Mouse (Mus musculus) liver, embryonic 13.5 days (tissue): ENCODE results near the gene Rubcnl. TPM values are rescaled to one million over a fixed set of nuclear protein-coding genes. Genes with fewer than 3 reads are reported as not detected.

Experiments used
- ATAC-seq: fragments of 200-750 bp; cut with Nextera tagmentation; 2 replicates; pipeline ENCODE4 v1.8.0; 2017; ENCODE audit warnings: low read depth, mild to moderate bottlenecking, moderate number of reproducible peaks, moderate library complexity
- DNase-seq: peaks from one replicate; pipeline ENCODE4 v3.0.0; 2022
- H3K27ac ChIP-seq: fragments of 300-500 bp; sonication (generic); 2 replicates; pipeline ENCODE4 v1.5.1; 2015; ENCODE audit warnings: moderate library complexity, mild to moderate bottlenecking, inconsistent platforms
- H3K27me3 ChIP-seq: fragments of 300-500 bp; sonication (generic); 2 replicates; pipeline ENCODE4 v1.6.1; 2015; ENCODE audit warnings: mild to moderate bottlenecking, inconsistent platforms
- H3K36me3 ChIP-seq: fragments of 300-500 bp; sonication (generic); 2 replicates; pipeline ENCODE4 v1.6.1; 2015; ENCODE audit warnings: mild to moderate bottlenecking, inconsistent platforms
- H3K4me1 ChIP-seq: fragments of 300-500 bp; sonication (generic); replicated peaks from 2 replicates; pipeline ENCODE4 v1.6.1; 2015; ENCODE audit warnings: inconsistent platforms
- H3K4me2 ChIP-seq: fragments of 300-500 bp; sonication (generic); 2 replicates; pipeline ENCODE4 v1.6.1; 2015; ENCODE audit warnings: inconsistent platforms, mild to moderate bottlenecking, moderate library complexity
- H3K4me3 ChIP-seq: fragments of 300-500 bp; sonication (generic); replicated peaks from 2 replicates; pipeline ENCODE4 v1.5.1; 2015; ENCODE audit warnings: mild to moderate bottlenecking, inconsistent platforms
- H3K9ac ChIP-seq: fragments of 300-500 bp; sonication (generic); 2 replicates; pipeline ENCODE4 v1.6.1; 2015; ENCODE audit warnings: mild to moderate bottlenecking, inconsistent platforms
- H3K9me3 ChIP-seq: fragments of 300-500 bp; sonication (generic); replicated peaks from 2 replicates; pipeline ENCODE4 v1.6.1; 2016; ENCODE audit warnings: inconsistent platforms
- WGBS: fragments of 180-500 bp; shearing (Covaris S2); methylation state at CpG from one replicate; pipeline ENCODE4 v1.1.7; 2015; ENCODE audit not compliant: insufficient replicate concordance; 5-methylcytosine and 5-hydroxymethylcytosine counted together
- polyA plus RNA-seq: library from polyadenylated mRNA; unstranded; fragments of >200 nt; fragmentation: Nextera tagmentation; extraction: Ambion mirVana; gene quantifications from 2 replicates; pipeline ENCODE4 v1.2.1, GENCODE M21; 2015

Gene Rubcnl
- 0.20 and 0.24 TPM in 2 replicates for polyA plus RNA-seq

DNA sequence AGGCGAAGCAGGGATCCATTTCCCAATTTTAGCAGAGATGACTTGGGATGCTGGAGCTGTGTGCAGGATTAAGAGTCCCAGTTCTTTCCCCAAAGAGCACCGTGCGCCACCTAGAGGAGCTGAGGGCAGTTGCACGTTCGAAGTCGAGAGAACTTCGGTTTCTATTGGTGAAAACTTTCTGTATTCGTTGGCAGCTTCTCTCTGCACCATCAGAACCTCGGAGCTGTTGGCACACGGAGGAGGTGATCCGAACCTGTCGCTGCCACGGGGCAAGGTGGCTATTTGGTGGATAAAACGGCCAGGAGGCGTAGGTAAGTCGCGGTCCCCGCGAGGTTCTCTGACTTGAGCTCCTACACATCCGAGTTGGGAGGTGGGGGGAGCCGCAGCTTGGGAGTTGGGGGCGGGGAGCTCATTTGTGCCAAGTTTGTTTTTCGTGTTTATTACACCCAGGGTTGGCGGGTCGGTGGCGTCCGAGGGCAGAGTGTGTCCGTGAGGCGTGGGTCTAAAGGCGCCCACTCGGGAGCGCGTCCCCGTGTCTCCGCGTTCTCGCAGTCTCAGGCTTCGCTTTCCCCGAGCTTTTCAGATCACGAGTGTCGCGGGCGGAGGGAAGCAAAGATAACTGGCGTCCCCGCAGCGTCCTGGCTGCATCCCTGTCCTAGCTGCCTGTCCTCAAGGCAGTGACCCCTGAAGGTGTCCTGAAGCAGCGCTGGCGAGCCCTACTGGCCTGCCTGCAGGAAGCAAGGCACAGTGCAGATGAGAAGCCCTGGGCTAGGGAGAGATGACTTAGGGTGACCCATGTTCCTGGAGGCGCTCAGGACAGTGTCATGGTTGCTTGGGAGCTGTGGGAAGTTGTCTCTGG is at the start of gene Rubcnl:
TSS of gene Rubcnl (plus strand) at position 172 of the 859 bp plus-strand sequence.
- Histone ChIP-seq H3K4me1 (peaks cover 8% of the 10 kb centered on the region), H3K36me3 (no peaks in the 10 kb centered on the region), H3K4me3 (peak within 1 kb of the TSS; percentile 63), H3K9me3 (no peaks in the 10 kb centered on the region), H3K4me2 (peak within 1 kb of the TSS; percentile 82), H3K27ac (no peak within 1 kb of the TSS), H3K9ac (peak within 1 kb of the TSS; percentile 59), H3K27me3 (peaks cover 15% of the 10 kb centered on the region)
- 2% methylated on average over 49 of the region's 49 CpGs for WGBS
- ATAC-seq (peak; percentile 48), DNase-seq (peak; percentile 41)

DNA sequence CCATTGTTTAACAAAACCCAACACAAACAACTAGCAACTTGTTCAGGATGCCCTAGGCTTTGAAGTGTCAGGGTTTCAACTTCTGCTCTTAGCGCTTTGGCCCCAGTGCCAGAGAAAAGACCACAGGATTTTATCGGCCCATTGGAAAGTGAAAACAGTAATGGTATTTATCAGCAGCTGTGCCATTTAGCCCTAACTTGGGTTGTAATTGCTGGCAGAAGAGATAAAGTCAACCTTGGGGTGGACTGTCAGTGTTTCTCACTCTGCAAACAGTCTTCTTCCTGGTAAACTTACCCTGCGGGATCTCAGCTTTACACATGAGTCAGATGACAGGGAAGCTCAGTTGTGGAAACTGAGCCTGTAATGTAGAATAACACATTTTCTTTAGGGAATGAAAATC is 43.6 kb upstream of the Rubcnl start:
- ATAC-seq, result peak; percentile 89
- H3K9me3 ChIP-seq, result no peaks in the 10 kb centered on the region
- peak overlapping the region; percentile 18 for H3K4me3 ChIP-seq
- WGBS, result 5% methylated on average over 3 of the region's 3 CpGs
- H3K27ac ChIP-seq, result peak overlapping the region; percentile 85
- H3K4me1 ChIP-seq, result peaks cover 64% of the 10 kb centered on the region
- peak overlapping the region; percentile 50 for H3K4me2 ChIP-seq
- peak; percentile 44 for DNase-seq
- no peaks in the 10 kb centered on the region for H3K36me3 ChIP-seq
- peak overlapping the region; percentile 44; the same call in 1 of the 2 replicates for H3K9ac ChIP-seq
- 0 out of 2 replicates have a peak, but pooled peaks cover 10% of the 10 kb centered on the region for H3K27me3 ChIP-seq

DNA sequence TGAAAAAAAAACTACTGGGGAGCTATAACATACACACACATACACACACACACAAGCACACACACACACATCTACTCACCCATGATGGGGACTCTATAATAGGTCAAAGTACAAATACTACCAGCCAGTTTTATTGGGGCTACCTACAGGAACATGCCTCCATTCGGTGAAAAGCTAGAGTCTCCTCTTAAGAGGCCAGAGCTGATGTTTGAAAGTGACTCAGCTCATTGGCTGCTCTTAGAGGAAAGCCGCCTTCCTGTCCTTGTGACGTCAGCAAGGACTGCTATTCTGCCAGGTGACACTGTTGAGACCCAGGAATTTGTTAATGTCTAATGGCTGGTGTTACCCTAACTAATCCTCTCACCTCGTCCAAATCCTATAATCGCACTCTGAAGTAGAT is 43.1 kb upstream of the Rubcnl start:
- ATAC-seq (peak; percentile 80), DNase-seq (peak; percentile 28)
- H3K4me2 ChIP-seq, result peak overlapping the region; percentile 50
- WGBS, result 43% methylated on average over 5 of the region's 5 CpGs
- H3K4me1 ChIP-seq, result peaks cover 64% of the 10 kb centered on the region
- no peaks in the 10 kb centered on the region for H3K36me3 ChIP-seq
- peak overlapping the region; percentile 18; the same call in 1 of the 2 replicates for H3K4me3 ChIP-seq
- H3K9me3 ChIP-seq, result no peaks in the 10 kb centered on the region
- H3K9ac ChIP-seq, result peak overlapping the region; percentile 44; the same call in 1 of the 2 replicates
- 0 out of 2 replicates have a peak, but pooled peaks cover 10% of the 10 kb centered on the region for H3K27me3 ChIP-seq
- H3K27ac ChIP-seq, result peak overlapping the region; percentile 85

DNA sequence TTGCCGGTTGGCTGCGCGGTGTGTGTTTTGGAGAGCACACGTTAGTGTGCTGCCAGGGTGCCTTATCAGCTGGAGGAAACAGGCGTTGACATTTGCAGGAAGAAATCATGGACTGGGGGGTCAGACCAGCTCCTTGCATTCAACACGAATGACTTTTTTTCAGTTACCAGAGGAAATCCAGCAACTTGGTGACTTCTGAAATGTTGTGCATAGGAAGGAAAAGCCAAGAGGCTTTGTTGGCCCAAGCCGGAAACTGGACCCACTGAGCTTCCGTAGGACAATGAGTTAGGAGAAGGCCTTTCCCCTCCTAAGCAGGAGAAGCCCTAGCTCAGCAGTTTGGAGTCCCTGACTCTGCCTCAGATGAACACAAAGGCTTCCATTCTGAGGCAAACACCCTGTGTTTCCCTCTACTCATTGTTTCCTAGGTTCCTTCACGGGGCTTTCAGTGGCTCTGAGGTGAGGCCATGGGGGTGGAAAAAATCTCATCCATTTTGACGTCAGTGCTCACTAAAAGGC is 41.6 kb upstream of the Rubcnl start:
- Histone ChIP-seq H3K9me3 (no peaks in the 10 kb centered on the region), H3K4me3 (no peak overlapping the region), H3K4me1 (peaks cover 64% of the 10 kb centered on the region), H3K27ac (0 out of 2 replicates have a peak overlapping the region, but pooled peaks have one; percentile 48), H3K9ac (no peak overlapping the region), H3K36me3 (no peaks in the 10 kb centered on the region), H3K4me2 (no peak overlapping the region), H3K27me3 (0 out of 2 replicates have a peak, but pooled peaks cover 10% of the 10 kb centered on the region)
- no peak for DNase-seq
- WGBS, result 14% methylated on average over 10 of the region's 10 CpGs
- no peak; the same call in 1 of the 2 replicates for ATAC-seq

DNA sequence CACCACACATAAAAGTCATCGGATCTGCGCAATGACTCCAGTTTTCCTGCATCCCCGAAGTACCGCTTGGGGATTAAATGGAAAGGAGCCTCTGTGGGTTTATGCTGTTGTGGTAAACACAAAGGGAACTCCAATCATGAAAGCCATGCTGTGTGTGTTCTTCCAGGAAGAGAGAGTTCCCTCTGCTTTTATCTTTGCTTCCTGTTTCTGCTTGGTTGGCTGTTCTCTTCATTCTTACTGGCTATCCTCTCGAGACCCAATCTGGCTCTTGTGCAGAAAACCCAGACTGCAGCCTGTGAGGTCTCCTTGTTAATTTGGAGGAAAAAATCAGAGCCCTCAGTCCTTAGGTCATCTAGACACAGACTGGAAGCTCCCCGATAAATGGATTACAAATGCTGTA is 38.9 kb upstream of the Rubcnl start:
- H3K4me1 ChIP-seq, result peaks cover 48% of the 10 kb centered on the region
- H3K4me2 ChIP-seq, result no peak overlapping the region
- H3K9me3 ChIP-seq, result no peaks in the 10 kb centered on the region
- ATAC-seq, result no peak
- H3K9ac ChIP-seq, result no peak overlapping the region
- 44% methylated on average over 6 of the region's 6 CpGs for WGBS
- H3K27me3 ChIP-seq, result 0 out of 2 replicates have a peak, but pooled peaks cover 10% of the 10 kb centered on the region
- no peak overlapping the region for H3K27ac ChIP-seq
- no peak overlapping the region for H3K4me3 ChIP-seq
- DNase-seq, result no peak
- no peaks in the 10 kb centered on the region for H3K36me3 ChIP-seq

DNA sequence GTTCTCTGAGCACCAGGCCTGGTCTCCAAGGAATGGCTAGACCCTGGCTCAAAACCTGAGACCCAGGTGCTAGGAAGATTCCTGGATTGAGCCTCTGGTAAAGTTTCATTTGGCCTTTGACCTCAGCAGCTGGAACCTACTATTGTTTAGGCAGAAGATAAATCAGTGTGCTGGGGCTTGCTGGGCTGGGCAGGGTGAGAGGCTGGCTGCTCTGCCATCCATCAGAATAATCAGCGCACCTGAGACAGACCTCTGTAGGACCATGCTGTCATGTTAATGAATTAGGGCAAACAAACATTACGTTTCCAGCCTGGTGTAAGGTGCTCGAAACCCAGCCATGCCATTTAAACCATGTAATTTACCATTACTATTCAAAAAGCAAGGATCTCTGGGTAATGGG is 34.8 kb upstream of the Rubcnl start:
- H3K4me2 ChIP-seq, result no peak overlapping the region
- 82% methylated on average over 3 of the region's 3 CpGs for WGBS

DNA sequence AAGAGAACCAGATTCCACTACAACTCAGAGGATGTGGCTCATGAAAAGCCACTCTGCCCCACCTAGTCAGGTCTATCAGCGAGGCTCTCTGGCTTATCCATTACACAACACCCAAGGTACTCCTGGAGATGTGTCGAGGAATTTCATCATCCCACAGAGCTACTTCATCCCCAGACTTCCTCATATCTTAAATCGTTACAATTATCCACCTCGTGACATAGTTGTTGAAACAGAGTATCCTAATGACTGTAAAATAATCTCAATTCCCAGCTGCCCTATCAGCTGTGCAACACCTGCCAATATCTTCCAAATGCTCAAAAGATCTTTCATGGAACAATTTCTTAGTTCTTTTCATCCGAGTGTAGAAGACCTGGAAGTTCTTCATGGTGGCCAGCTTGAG is 32.7 kb upstream of the Rubcnl start:
- Histone ChIP-seq H3K27me3 (no peaks in the 10 kb centered on the region), H3K27ac (no peak overlapping the region), H3K9me3 (no peaks in the 10 kb centered on the region), H3K36me3 (no peaks in the 10 kb centered on the region), H3K4me2 (no peak overlapping the region), H3K9ac (no peak overlapping the region), H3K4me1 (peaks cover 6% of the 10 kb centered on the region; the same call in 1 of the 2 replicates), H3K4me3 (no peak overlapping the region)
- 46% methylated on average over 5 of the region's 5 CpGs for WGBS
- DNase-seq (no peak), ATAC-seq (no peak)

More for the DNA sequence above, 34.8 kb upstream of the Rubcnl start:
- H3K9me3 ChIP-seq, result no peaks in the 10 kb centered on the region
- no peaks in the 10 kb centered on the region for H3K36me3 ChIP-seq
- H3K9ac ChIP-seq, result no peak overlapping the region
- no peak overlapping the region for H3K4me3 ChIP-seq
- H3K27ac ChIP-seq, result no peak overlapping the region
- ATAC-seq, result no peak
- DNase-seq, result no peak
- 0 out of 2 replicates have a peak, but pooled peaks cover 7% of the 10 kb centered on the region for H3K27me3 ChIP-seq
- peaks cover 16% of the 10 kb centered on the region for H3K4me1 ChIP-seq

DNA sequence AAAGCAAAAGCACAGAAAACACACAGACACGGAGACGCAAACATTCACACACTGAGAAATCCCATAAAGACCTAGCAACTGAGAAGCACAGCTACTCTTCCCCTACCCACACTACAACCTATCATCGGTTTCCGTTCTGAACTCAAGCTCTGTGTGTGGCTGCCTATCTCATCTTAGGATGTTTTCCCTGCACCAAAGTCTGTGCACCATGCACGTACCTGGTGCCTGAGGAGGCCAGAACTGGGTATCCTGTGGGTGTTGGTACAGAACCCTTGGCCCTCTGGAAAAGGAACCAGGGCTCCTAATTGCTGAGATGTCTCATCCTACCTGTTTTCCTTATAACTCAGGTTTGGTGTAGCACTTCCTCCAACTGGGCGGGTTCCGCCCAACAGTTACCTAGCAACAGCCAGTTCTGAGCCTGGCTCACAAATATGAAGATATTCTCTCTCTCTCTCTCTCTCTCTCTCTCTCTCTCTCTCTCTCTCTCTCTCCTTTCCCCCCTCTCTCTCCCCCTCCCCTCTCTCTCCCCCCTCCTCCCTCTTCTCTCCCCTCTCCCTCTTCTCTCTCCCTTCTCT is 30.9 kb upstream of the Rubcnl start:
- ATAC-seq, result no peak
- no peak overlapping the region for H3K9ac ChIP-seq

DNA sequence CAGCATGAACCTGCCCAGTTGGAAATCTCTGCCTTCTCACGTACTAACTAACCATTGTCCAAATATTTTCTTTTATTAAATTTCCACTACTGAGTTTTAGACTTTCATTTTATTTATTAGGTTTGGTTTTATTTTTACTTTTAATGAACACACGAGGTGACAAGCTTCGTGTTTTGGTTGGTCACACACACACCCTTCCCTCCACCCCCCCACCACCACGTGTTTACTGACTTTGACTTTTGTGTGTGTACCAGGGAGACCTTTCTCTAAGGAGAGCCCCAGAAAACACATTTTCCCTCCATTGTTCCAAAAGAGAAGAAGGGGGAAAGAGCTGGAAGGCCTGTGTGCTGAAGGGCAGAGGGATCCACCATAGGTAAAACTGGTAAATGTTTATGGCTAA is 30.2 kb upstream of the Rubcnl start:
- no peak overlapping the region for H3K9ac ChIP-seq
- ATAC-seq, result no peak
- H3K27me3 ChIP-seq, result no peaks in the 10 kb centered on the region
- no peaks in the 10 kb centered on the region for H3K9me3 ChIP-seq
- H3K4me2 ChIP-seq, result no peak overlapping the region
- no peak overlapping the region for H3K4me3 ChIP-seq
- DNase-seq, result no peak
- H3K36me3 ChIP-seq, result no peaks in the 10 kb centered on the region
- peaks cover 22% of the 10 kb centered on the region for H3K4me1 ChIP-seq
- H3K27ac ChIP-seq, result no peak overlapping the region
- WGBS, result 50% methylated on average over 4 of the region's 4 CpGs

More for the DNA sequence above, 30.9 kb upstream of the Rubcnl start:
- Histone ChIP-seq H3K9me3 (no peaks in the 10 kb centered on the region), H3K27ac (no peak overlapping the region), H3K4me1 (peaks cover 18% of the 10 kb centered on the region), H3K4me2 (no peak overlapping the region), H3K4me3 (no peak overlapping the region), H3K36me3 (no peaks in the 10 kb centered on the region), H3K27me3 (no peaks in the 10 kb centered on the region)
- no peak for DNase-seq
- 51% methylated on average over 7 of the region's 7 CpGs for WGBS

DNA sequence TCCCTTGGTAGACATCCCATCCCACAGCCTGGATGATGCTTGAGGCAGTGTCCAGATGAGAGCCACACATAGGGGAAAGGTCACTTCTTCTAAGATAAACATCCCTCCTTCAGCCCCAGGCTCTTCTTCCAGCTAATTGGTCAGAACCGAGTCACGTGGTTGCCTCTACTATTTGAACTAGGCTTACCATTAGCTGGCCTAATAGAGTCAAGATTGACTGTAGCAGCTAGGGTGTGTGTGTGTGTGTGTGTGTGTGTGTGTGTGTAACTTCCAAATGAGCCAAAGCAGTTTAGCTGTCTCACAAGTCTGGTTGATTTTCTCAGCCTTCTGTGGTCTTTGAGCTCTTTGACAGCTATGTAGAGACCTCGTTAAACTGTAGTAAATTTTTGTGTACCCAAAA is 29.3 kb upstream of the Rubcnl start:
- Histone ChIP-seq H3K9me3 (no peaks in the 10 kb centered on the region), H3K4me2 (no peak overlapping the region), H3K4me3 (no peak overlapping the region), H3K27me3 (no peaks in the 10 kb centered on the region), H3K4me1 (peaks cover 26% of the 10 kb centered on the region), H3K36me3 (no peaks in the 10 kb centered on the region), H3K27ac (no peak overlapping the region), H3K9ac (no peak overlapping the region)
- WGBS, result 69% methylated on average over 3 of the region's 3 CpGs
- no peak for DNase-seq
- ATAC-seq, result no peak; the same call in 1 of the 2 replicates

DNA sequence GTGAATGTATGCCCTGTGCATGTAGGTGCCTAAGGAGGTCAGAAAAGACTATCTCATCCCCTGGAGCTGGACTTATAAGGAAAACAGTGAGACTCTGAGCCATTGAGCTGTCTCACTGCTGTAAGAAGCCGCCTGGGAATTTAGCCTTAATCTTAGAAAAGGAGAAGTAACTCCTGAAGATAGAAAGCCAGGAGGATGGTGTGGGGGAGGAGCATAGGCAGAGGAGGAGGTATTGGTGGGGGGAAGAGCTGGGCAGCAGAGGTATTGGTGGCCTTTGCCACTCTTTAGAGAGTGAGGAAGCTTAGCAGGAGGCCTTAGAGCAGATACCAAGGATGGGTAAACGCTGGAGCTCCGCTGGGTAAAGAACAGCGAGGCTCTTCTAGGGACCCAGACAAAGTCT is 26.5 kb upstream of the Rubcnl start:
- Histone ChIP-seq H3K4me1 (peaks cover 27% of the 10 kb centered on the region), H3K4me2 (no peak overlapping the region), H3K27me3 (no peaks in the 10 kb centered on the region), H3K4me3 (no peak overlapping the region), H3K9ac (no peak overlapping the region), H3K27ac (no peak overlapping the region), H3K9me3 (no peaks in the 10 kb centered on the region), H3K36me3 (no peaks in the 10 kb centered on the region)
- ATAC-seq (0 out of 2 replicates have a peak, but pooled peaks have one; percentile 15), DNase-seq (no peak)
- WGBS, result 21% methylated on average over 4 of the region's 4 CpGs
